Mouse (Mus musculus): ENCODE measurements around the gene Mink1. TPM values are rescaled to one million over a fixed set of nuclear protein-coding genes. Genes with fewer than 3 reads are reported as not detected.
"Not testable (repeated sequence)": the region's sequence is repeated elsewhere in the genome, so short reads cannot be mapped to it uniquely, and the experiment has no call there.

The Mink1 gene
- polyA plus RNA-seq, 1 experiment from 2014 or later: 15.6 TPM

DNA sequence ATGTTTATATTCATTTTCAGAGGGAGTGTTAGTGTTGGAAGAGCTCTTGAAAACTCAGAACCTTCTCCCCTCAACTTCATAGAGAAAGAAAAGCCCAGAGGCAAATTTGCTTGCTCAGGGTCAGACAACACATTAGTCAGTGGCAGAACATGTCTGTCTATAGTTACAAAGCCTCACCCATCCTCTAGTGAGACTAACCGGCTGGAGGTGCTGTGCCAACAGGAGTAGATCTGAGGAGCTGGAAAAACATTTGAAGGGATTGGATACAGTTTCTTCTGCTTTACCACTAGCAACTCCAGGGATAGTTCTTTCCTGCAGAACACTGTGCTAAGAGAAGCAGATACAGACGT lies 769 bp upstream of the Mink1 start:
- Histone ChIP-seq H3K36me3 (no peaks in the 10 kb centered on the region), H3K9me3 (no peaks in the 10 kb centered on the region), H3K9ac (replicated peaks) (peak overlapping the region; percentile 88), H3K27ac (replicated peaks) (peak overlapping the region; percentile 88), H3K4me1 (peaks cover 33% of the 10 kb centered on the region), H3K27me3 (no peaks in the 10 kb centered on the region), H3K4me3 (peak overlapping the region; percentile 98), H3K4me2 (replicated peaks) (peak overlapping the region; percentile 90)
- WGBS: 3% methylated on average over 2 of the region's 2 CpGs
- peak; percentile 33 for ATAC-seq (replicated peaks)

DNA sequence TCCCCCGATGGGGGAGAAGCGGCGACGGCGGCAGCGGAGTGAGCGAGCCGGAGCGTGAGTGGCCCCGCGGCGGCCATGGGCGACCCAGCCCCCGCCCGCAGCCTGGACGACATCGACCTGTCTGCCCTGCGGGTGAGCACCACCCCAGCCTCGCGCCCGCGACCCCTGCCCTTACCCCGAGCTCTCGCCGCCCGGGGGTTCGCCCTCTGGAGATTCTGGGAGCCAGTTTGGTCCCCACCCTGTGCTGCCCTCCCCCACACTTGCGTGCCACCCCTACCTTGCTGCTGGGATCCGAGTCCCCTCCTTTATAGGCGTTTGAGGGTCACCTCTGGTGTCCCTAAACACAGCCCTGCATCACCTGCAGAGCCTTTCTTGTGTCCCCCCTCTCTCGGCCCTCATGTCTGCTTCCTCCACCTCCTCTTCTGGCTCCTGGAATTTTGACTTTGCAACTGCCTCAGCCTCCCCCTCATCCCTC lies 351 bp downstream of the Mink1 start:
- H3K9me3 ChIP-seq: no peaks in the 10 kb centered on the region
- peak overlapping the region; percentile 90 for H3K4me2 ChIP-seq (replicated peaks)
- no peaks in the 10 kb centered on the region for H3K36me3 ChIP-seq
- H3K27ac ChIP-seq (replicated peaks): peak overlapping the region; percentile 88
- WGBS: 0% methylated on average over 22 of the region's 31 CpGs
- H3K27me3 ChIP-seq: no peaks in the 10 kb centered on the region
- H3K4me3 ChIP-seq: peak overlapping the region; percentile 98
- H3K4me1 ChIP-seq: peaks cover 33% of the 10 kb centered on the region
- ATAC-seq (replicated peaks): peak; percentile 52; the same call in 1 of the 2 replicates
- H3K9ac ChIP-seq (replicated peaks): peak overlapping the region; percentile 88

DNA sequence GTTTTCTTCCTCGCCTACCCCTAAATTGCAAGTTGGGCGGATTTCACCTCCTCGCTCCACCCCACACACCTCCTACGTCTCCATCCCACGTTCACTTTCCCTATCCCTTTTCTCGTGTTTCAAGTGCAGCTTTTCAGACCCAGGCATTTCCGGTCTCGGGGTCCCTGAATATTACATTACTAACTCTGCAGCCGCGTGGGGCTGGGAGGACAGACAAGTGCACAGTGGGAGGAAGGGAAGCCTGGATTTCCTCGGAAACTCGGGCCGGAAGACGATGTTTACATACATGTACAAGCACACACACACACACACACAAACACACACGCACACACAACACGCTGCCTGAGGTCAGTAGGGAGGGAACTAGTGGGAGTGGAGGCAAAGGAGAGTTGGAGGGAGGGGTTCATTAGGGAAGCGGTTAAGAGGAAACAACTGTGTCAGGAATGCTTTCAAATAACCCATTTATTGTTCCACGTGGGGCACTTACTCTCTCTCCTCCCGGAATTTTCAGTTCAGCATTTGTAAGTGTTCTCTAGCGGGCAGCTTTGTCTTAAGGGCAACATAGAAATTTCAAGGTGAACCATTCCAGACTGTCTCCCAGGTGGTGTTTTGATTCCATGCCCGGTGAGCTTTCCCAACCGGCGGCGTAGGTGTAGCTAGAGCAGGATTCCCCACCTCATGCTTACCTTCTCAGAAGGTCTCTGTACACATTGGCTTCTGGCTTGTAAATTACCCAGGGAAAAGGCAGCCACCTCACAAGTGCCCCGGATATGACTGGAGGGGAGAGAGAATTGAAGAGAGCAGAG lies 992 bp downstream of the Mink1 start:
- no peaks in the 10 kb centered on the region for H3K27me3 ChIP-seq
- no peaks in the 10 kb centered on the region for H3K9me3 ChIP-seq
- peak overlapping the region; percentile 90 for H3K4me2 ChIP-seq (replicated peaks)
- H3K4me3 ChIP-seq: peak overlapping the region; percentile 98
- peak overlapping the region; percentile 88 for H3K9ac ChIP-seq (replicated peaks)
- no peaks in the 10 kb centered on the region for H3K36me3 ChIP-seq
- peak overlapping the region; percentile 88 for H3K27ac ChIP-seq (replicated peaks)
- H3K4me1 ChIP-seq: peaks cover 33% of the 10 kb centered on the region
- WGBS: 1% methylated on average over 25 of the region's 25 CpGs
- ATAC-seq (replicated peaks): 0 out of 2 replicates have a peak, but pooled peaks have one; percentile 4

DNA sequence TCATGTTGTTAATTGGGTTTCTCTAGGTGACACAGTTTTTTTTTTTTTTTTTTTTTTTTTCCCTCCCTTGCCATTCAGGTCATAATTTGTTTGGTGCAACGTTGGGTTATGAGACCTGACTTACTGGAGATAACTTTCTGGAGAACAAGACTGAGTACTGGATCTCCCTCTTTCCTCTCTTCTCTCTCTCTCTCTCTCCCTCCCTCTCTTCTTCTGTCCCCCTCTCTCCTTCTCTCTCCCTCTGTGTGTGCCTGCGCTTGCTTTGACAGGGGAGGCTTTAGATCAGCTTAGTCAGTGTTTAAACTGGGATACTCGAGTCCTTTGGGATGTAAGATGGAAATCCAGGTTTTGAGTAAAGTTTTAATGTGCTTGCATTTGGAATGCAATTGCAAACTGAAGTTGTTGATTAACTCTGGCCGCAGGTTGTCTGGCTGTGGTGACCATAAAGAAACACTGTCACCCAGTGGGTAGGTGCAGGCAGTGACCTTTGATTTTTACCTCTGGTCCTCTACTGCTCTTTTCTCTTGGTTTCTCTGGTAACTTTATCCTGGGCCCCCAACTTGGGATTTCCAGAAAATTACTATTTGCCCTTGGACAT lies 1.7 kb downstream of the Mink1 start:
- H3K27ac ChIP-seq (replicated peaks): no peak overlapping the region
- H3K4me1 ChIP-seq: peaks cover 33% of the 10 kb centered on the region
- 0 out of 2 replicates have a peak overlapping the region, but pooled peaks have one; percentile 17 for H3K9ac ChIP-seq (replicated peaks)
- H3K4me2 ChIP-seq (replicated peaks): peak overlapping the region; percentile 90
- WGBS: 36% methylated on average over 4 of the region's 4 CpGs
- H3K27me3 ChIP-seq: no peaks in the 10 kb centered on the region
- H3K9me3 ChIP-seq: no peaks in the 10 kb centered on the region
- H3K36me3 ChIP-seq: no peaks in the 10 kb centered on the region
- ATAC-seq (replicated peaks): no peak
- H3K4me3 ChIP-seq: peak overlapping the region; percentile 98

DNA sequence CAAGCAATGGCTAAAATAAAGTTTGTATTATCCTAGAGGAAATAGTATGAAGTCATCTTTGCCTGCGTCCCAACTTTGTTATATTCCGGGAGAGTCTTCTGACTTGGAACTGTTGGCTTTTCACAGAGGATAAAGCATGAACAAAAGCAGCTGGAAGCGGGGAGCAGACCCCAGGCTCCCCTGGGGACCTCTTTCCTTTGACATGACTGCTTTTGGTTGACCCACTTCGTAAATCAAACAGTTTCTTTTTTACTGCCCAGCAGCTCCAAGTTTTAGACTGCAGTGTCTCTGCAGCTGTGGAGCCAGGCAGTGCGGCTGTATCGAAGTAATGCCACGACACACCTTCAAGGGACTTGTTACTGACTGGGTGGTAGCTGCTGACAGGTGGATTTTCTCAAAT lies 3.9 kb downstream of the Mink1 start:
- Histone ChIP-seq H3K9me3 (no peaks in the 10 kb centered on the region), H3K27me3 (no peaks in the 10 kb centered on the region), H3K4me3 (no peak overlapping the region), H3K36me3 (no peaks in the 10 kb centered on the region), H3K4me1 (peaks cover 33% of the 10 kb centered on the region), H3K9ac (replicated peaks) (no peak overlapping the region), H3K4me2 (replicated peaks) (no peak overlapping the region), H3K27ac (replicated peaks) (no peak overlapping the region)
- 70% methylated on average over 7 of the region's 7 CpGs for WGBS
- ATAC-seq (replicated peaks): no peak

DNA sequence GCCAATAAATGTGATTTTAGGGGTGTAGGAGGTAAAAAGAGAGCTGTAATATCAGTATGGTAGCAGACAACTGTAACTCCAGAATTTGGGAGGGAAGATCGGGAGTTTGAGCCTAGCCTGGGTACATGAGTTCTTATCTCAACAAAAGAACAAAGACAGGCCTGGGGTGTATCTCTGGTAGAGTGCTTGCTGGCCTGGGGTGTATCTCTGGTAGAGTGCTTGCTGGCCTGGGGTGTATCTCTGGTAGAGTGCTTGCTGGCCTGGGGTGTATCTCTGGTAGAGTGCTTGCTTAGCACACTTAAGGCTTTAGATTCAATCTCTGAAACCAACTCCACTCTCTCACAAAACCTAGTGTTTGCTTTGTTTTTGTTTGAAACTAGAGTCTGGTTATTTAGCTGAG lies 7.9 kb downstream of the Mink1 start:
- not testable (repeated sequence) for H3K9ac ChIP-seq (replicated peaks); H3K36me3 ChIP-seq; H3K4me3 ChIP-seq; H3K4me2 ChIP-seq (replicated peaks); H3K27me3 ChIP-seq; ATAC-seq (replicated peaks); H3K9me3 ChIP-seq; H3K27ac ChIP-seq (replicated peaks); H3K4me1 ChIP-seq
- WGBS: 97% methylated on average over 1 of the region's 1 CpGs

DNA sequence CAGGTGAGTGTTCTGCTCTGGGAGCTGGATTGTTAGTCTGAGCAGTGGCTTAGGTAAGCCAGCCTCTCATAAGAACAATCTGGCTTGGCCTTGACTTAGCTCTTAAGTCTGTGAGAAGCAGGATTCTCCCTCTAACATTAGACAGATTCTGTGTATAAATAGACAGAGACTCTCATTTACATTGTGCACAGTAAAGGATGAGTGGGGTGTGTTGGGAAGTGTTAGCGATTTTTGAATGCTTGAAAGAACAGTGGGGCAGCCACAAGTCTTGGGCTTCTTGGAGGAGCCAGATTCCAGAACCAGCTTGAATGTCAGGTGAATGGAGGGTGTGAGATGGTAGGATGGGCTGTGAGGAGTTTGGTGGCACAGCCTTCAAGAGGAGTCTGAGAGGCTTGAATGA lies 9.0 kb downstream of the Mink1 start:
- Histone ChIP-seq H3K9me3 (no peaks in the 10 kb centered on the region), H3K4me1 (peaks cover 8% of the 10 kb centered on the region), H3K4me2 (replicated peaks) (no peak overlapping the region), H3K4me3 (no peak overlapping the region), H3K36me3 (no peaks in the 10 kb centered on the region), H3K27ac (replicated peaks) (no peak overlapping the region), H3K9ac (replicated peaks) (no peak overlapping the region), H3K27me3 (no peaks in the 10 kb centered on the region)
- WGBS: 97% methylated on average over 1 of the region's 1 CpGs
- ATAC-seq (replicated peaks): no peak

DNA sequence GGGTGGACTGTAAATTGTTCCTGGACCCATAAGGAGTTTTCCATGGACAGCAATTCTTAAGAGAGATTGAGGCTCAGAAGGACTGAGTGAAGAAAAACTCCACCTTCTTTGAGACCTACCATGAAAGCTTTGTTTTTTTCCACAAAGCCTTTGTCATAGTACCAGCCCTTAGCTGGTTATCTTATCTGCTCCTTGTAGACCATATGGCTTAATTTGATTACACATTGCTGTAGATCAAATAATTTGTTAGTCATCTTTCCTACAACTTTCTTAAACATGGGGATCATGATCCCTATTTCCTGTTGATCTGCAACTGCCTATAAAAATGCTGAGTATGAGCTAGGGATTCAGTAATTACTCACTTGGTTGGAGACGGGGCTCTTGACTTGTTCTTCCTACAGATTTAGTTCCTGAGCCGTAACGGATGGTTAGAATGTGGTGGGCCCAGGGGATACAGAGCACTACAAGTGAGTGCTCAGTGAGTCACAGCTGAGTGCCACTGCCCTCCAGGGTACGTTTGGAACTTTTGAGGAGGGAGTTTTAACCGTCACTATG lies 9.7 kb downstream of the Mink1 start:
- no peak overlapping the region for H3K4me2 ChIP-seq (replicated peaks)
- H3K9me3 ChIP-seq: no peaks in the 10 kb centered on the region
- H3K27me3 ChIP-seq: no peaks in the 10 kb centered on the region
- no peak for ATAC-seq (replicated peaks)
- H3K27ac ChIP-seq (replicated peaks): no peak overlapping the region
- peaks cover 15% of the 10 kb centered on the region for H3K4me1 ChIP-seq
- 75% methylated on average over 5 of the region's 5 CpGs for WGBS
- H3K9ac ChIP-seq (replicated peaks): no peak overlapping the region
- H3K36me3 ChIP-seq: no peaks in the 10 kb centered on the region
- H3K4me3 ChIP-seq: no peak overlapping the region

DNA sequence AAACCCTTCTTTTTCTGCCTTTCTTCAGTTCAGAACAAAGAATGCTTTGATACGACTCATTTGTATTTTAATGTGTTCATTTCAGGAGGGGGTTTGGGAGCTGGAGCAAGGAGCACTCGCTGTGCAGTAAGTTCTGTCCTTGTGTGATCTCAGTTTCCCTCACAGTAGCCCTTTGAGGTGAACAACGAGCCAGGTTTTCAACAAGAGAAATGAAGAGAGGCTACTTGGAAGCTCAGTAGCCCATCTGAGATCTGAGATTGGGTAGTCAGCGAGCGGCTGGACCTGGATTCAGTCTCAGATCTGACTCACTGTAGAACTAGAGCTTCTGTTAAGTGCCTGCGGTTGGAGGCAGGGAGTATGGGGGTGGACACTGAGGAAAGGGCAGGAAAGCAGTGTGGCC lies 11.2 kb downstream of the Mink1 start:
- no peak overlapping the region for H3K9ac ChIP-seq (replicated peaks)
- H3K4me2 ChIP-seq (replicated peaks): no peak overlapping the region
- H3K9me3 ChIP-seq: no peaks in the 10 kb centered on the region
- 20% methylated on average over 6 of the region's 6 CpGs for WGBS
- H3K4me3 ChIP-seq: no peak overlapping the region
- no peak for ATAC-seq (replicated peaks)
- H3K27me3 ChIP-seq: no peaks in the 10 kb centered on the region
- H3K4me1 ChIP-seq: peaks cover 28% of the 10 kb centered on the region
- no peaks in the 10 kb centered on the region for H3K36me3 ChIP-seq
- peak overlapping the region; percentile 57 for H3K27ac ChIP-seq (replicated peaks)

DNA sequence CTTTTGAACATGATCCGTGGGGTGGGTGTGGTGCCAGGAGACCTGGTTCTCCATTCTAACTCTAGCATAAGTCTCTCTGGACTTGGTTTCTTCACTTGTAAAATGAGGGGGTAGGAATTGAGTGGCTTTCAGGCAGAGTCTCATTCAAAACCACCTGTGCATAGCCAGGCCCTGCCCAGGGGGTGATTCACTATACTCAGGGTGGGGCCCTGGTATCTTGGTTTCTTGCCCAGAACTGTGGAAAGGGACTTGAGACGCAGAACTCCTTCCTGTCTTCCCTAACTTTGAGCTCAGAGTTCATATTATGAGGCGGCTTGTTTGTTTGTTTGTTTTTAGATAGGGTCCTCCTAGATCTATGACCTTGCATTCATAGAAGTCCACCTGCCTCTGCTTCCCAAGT lies 14.5 kb downstream of the Mink1 start:
- WGBS: 76% methylated on average over 3 of the region's 3 CpGs
- no peaks in the 10 kb centered on the region for H3K36me3 ChIP-seq
- ATAC-seq (replicated peaks): no peak
- peaks cover 39% of the 10 kb centered on the region for H3K4me1 ChIP-seq
- H3K9ac ChIP-seq (replicated peaks): no peak overlapping the region
- H3K4me2 ChIP-seq (replicated peaks): no peak overlapping the region
- no peak overlapping the region for H3K4me3 ChIP-seq
- no peak overlapping the region for H3K27ac ChIP-seq (replicated peaks)
- no peaks in the 10 kb centered on the region for H3K9me3 ChIP-seq
- no peaks in the 10 kb centered on the region for H3K27me3 ChIP-seq

DNA sequence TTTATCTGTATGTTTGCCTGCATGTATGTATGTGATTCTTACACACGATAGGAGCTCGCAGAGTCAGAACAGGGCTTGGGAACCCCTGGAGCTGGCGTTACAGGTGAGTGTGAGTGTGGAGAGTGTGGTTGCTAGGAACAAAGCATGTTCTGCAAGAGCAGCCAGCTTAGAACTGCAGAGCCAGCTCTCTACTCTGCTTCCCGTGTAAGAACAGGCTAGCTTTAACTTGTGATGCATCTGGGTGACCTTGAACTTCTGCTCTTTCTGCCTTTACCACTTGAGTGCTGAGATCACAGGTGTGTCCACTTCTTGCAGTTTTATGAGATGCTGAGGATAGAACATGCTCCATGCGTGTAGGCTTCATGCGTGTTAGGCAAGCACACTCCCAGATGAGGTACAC lies 16.3 kb downstream of the Mink1 start:
- Histone ChIP-seq H3K9me3 (no peaks in the 10 kb centered on the region), H3K4me3 (no peak overlapping the region), H3K27me3 (no peaks in the 10 kb centered on the region), H3K4me1 (peaks cover 37% of the 10 kb centered on the region), H3K27ac (replicated peaks) (no peak overlapping the region), H3K36me3 (no peaks in the 10 kb centered on the region), H3K4me2 (replicated peaks) (no peak overlapping the region), H3K9ac (replicated peaks) (no peak overlapping the region)
- no peak for ATAC-seq (replicated peaks)
- 93% methylated on average over 6 of the region's 6 CpGs for WGBS

DNA sequence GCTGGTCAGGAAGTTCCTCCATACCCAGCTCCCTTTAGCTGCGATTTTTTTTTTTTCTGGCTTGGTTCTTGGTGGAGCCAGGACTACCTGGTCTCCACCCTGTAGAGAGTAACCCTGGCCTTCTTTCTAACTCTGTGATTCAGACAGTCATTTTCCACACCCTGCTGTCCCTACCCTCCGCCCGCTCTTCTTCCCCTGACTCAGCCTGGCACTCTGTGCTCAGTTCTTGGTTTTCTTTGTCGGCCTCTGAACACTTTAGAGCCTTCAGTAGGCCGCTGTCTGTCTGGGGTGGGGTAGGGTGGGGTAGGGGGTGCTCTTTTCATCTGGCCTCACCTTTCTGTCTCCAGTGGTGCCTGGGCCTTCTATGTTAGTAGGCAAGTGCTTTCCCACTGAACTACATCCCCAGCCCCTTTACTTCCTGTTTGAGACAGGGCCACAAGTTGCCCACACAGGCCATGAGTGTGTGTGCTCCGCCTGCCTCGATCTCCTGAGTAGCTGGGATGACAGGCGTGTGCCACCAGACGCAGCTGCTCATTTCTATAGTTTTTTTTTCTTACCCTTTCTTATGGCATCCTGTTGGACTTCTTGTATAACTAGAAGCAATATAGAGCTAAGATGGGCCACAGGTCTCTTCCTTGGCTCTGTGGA lies 17.2 kb downstream of the Mink1 start:
- Histone ChIP-seq H3K9ac (replicated peaks) (no peak overlapping the region), H3K4me1 (peaks cover 42% of the 10 kb centered on the region), H3K27ac (replicated peaks) (no peak overlapping the region), H3K4me3 (no peak overlapping the region), H3K27me3 (no peaks in the 10 kb centered on the region), H3K4me2 (replicated peaks) (no peak overlapping the region), H3K36me3 (no peaks in the 10 kb centered on the region), H3K9me3 (no peaks in the 10 kb centered on the region)
- 82% methylated on average over 9 of the region's 9 CpGs for WGBS
- no peak for ATAC-seq (replicated peaks)

Data from forebrain, embryonic 15.5 days (tissue).